Mouse (Mus musculus) neural tube, embryonic 12.5 days (tissue): Measurements from ENCODE around the gene Cend1. TPM values are rescaled to one million over a fixed set of nuclear protein-coding genes. Genes with fewer than 3 reads are reported as not detected.

Source experiments
- ATAC-seq: fragments of 200-750 bp; cut with Nextera tagmentation; 2 replicates; pipeline ENCODE4 v1.8.0; 2017; ENCODE audit warnings: low read depth, mild to moderate bottlenecking, moderate TSS enrichment, moderate library complexity; ENCODE audit not compliant: low FRiP score
- H3K27ac ChIP-seq: fragments of 300-500 bp; sonication (generic); 2 replicates; pipeline ENCODE4 v1.5.1; 2016
- H3K27me3 ChIP-seq: fragments of 300-500 bp; sonication (generic); replicated peaks from 2 replicates; pipeline ENCODE4 v1.6.1; 2016; ENCODE audit warnings: mild to moderate bottlenecking
- H3K36me3 ChIP-seq: fragments of 300-500 bp; sonication (generic); 2 replicates; pipeline ENCODE4 v1.6.1; 2016; ENCODE audit warnings: mild to moderate bottlenecking
- H3K4me1 ChIP-seq: fragments of 300-500 bp; sonication (generic); 2 replicates; pipeline ENCODE4 v1.6.1; 2016
- H3K4me2 ChIP-seq: fragments of 300-500 bp; sonication (generic); replicated peaks from 2 replicates; pipeline ENCODE4 v1.6.1; 2016; ENCODE audit warnings: mild to moderate bottlenecking
- H3K4me3 ChIP-seq: fragments of 300-500 bp; sonication (generic); 2 replicates; pipeline ENCODE4 v1.5.1; 2016
- H3K9ac ChIP-seq: fragments of 300-500 bp; sonication (generic); 2 replicates; pipeline ENCODE4 v1.6.1; 2016; ENCODE audit warnings: mild to moderate bottlenecking
- H3K9me3 ChIP-seq: fragments of 300-500 bp; sonication (generic); 2 replicates; pipeline ENCODE4 v1.6.1; 2016; ENCODE audit warnings: mild to moderate bottlenecking
- WGBS: fragments of 180-500 bp; shearing (Covaris S2); methylation state at CpG from one replicate; pipeline ENCODE4 v1.1.7; 2016; 5-methylcytosine and 5-hydroxymethylcytosine counted together
- polyA plus RNA-seq: library from polyadenylated mRNA; unstranded; fragments of >200 nt; fragmentation: Nextera tagmentation; extraction: Ambion mirVana; gene quantifications from 2 replicates; pipeline ENCODE4 v1.2.1, GENCODE M21; 2016

Cend1 gene
- polyA plus RNA-seq, 1 experiment from 2014 or later = 55.1 TPM

DNA sequence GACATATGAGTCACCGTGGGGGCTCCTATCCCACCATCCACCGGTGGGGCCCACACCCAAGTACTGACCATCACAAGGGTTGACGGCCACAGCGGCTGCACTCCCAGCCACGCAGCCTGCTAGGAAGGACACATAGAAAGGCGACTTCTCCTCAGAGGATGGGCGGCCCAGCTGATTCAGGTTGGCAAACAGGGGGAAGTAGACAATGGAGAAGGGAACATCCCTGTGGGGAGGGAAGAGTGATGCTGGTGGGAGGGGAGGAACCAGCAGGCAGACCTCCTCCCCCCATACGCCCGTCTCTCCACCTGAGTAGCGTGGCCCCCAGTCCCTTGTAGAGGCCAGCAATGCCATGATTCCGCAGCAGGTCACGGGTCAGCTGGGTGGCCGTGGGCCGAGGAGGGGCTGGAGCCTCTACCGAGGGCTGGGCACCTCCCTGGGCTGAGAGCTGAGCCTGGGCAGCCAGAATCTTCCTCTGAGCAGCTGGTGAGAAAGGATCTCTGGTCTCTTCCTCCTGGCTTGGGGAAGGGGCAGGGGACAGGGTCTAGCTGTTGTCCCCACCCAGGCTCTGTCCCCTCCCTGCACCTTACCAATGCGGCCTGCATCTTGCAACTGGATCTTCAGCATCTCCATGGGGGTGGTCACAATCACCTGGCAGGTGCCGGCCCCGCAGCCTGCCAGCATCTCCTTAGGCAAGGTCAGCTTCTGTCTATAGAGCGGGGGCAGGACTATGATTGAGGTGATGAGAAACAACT, 2.3 kb upstream of the Cend1 start:
- no peak for ATAC-seq
- Histone ChIP-seq H3K9ac (0 out of 2 replicates have a peak overlapping the region, but pooled peaks have one; percentile 9), H3K36me3 (peaks cover 42% of the 10 kb centered on the region), H3K27me3 (no peaks in the 10 kb centered on the region), H3K9me3 (no peaks in the 10 kb centered on the region), H3K4me2 (no peak overlapping the region), H3K4me1 (peaks cover 57% of the 10 kb centered on the region), H3K27ac (no peak overlapping the region), H3K4me3 (no peak overlapping the region)
- 93% methylated on average over 19 of the region's 19 CpGs for WGBS

GRCm38 (mm10) chr7:141430585-141431240, 1.4 kb upstream of the Cend1 start:
- Histone ChIP-seq H3K4me2 (no peak overlapping the region), H3K4me3 (no peak overlapping the region), H3K9me3 (no peaks in the 10 kb centered on the region), H3K36me3 (peaks cover 42% of the 10 kb centered on the region), H3K27me3 (no peaks in the 10 kb centered on the region; the same call in 1 of the 2 replicates), H3K27ac (no peak overlapping the region), H3K9ac (no peak overlapping the region), H3K4me1 (peaks cover 48% of the 10 kb centered on the region)
- no peak for ATAC-seq
- 95% methylated on average over 9 of the region's 9 CpGs for whole genome bisulfite sequencing

- Histone ChIP-seq H3K36me3 (peaks cover 42% of the 10 kb centered on the region), H3K9ac (0 out of 2 replicates have a peak overlapping the region, but pooled peaks have one; percentile 17), H3K27ac (peak overlapping the region; percentile 26; the same call in 1 of the 2 replicates), H3K4me3 (no peak overlapping the region), H3K9me3 (no peaks in the 10 kb centered on the region), H3K4me1 (peaks cover 41% of the 10 kb centered on the region), H3K27me3 (no peaks in the 10 kb centered on the region; the same call in 1 of the 2 replicates), H3K4me2 (peak overlapping the region; percentile 66)
- WGBS = 62% methylated on average over 9 of the region's 9 CpGs
- no peak for ATAC-seq
Observed at GRCm38 (mm10) chr7:141429840-141430584, 721 bp upstream of the Cend1 start.

- H3K9me3 ChIP-seq = no peaks in the 10 kb centered on the region
- H3K4me3 ChIP-seq = peak overlapping the region; percentile 43
- H3K27me3 ChIP-seq = no peaks in the 10 kb centered on the region; the same call in 1 of the 2 replicates
- H3K27ac ChIP-seq = no peak overlapping the region
- ATAC-seq = no peak
- H3K4me2 ChIP-seq = peak overlapping the region; percentile 66
- H3K9ac ChIP-seq = peak overlapping the region; percentile 64
- H3K36me3 ChIP-seq = peaks cover 40% of the 10 kb centered on the region
- 55% methylated on average over 5 of the region's 5 CpGs for WGBS
- peaks cover 28% of the 10 kb centered on the region for H3K4me1 ChIP-seq
Observed at GRCm38 (mm10) chr7:141428701-141429100, 590 bp downstream of the Cend1 start.

DNA sequence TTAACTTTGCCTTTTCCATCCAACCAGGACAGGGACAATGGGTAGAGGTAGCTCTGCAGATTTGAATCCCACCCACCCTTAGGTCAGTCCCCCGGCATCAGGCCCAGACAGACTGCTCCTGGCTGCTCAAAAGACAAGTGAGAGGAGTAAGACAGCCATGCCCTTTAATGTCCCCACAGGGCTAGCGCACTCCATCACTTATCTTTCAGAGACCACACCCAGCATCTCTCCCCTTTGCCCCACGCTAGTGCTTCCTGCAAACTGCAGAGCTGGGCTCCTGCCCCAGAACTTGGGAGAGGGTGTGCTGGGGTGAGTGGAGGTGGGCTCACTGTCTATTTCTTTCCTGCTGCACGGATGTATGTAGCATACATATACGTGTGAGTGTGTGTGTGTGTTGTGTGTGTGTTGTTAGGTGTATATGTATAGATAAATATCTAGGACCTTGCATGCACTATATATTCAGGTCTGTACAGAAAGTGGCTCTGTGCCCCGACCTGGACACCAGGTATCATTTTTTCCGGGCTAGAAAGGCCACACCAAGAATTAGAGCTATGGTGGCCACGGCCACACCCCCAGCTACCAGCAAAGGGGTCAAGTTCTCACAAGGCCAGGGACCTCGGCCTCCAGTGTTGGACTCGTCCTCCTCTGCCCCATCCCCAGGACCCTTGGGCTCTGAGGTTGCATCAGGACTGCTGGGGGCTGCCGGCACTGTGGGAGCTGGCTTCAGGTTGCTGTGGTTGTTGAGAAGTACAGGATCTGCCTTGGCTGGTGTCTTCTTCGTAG, 2.2 kb downstream of the Cend1 start:
- Histone ChIP-seq H3K27me3 (no peaks in the 10 kb centered on the region; the same call in 1 of the 2 replicates), H3K27ac (no peak overlapping the region), H3K9me3 (no peaks in the 10 kb centered on the region), H3K4me3 (no peak overlapping the region), H3K36me3 (peaks cover 27% of the 10 kb centered on the region), H3K4me1 (peaks cover 22% of the 10 kb centered on the region), H3K9ac (no peak overlapping the region), H3K4me2 (no peak overlapping the region)
- no peak for ATAC-seq
- whole genome bisulfite sequencing = 82% methylated on average over 12 of the region's 12 CpGs

- no peak overlapping the region for H3K27ac ChIP-seq
- 79% methylated on average over 4 of the region's 4 CpGs for WGBS
- H3K4me1 ChIP-seq = peaks cover 6% of the 10 kb centered on the region
- no peaks in the 10 kb centered on the region for H3K9me3 ChIP-seq
- no peak overlapping the region for H3K4me3 ChIP-seq
- H3K4me2 ChIP-seq = no peak overlapping the region
- peaks cover 6% of the 10 kb centered on the region for H3K36me3 ChIP-seq
- ATAC-seq = no peak
- no peaks in the 10 kb centered on the region; the same call in 1 of the 2 replicates for H3K27me3 ChIP-seq
- H3K9ac ChIP-seq = no peak overlapping the region
Observed at GRCm38 (mm10) chr7:141423811-141424210, 5.5 kb downstream of the Cend1 start.

- no peak overlapping the region for H3K4me3 ChIP-seq
- H3K36me3 ChIP-seq = no peaks in the 10 kb centered on the region
- H3K9ac ChIP-seq = no peak overlapping the region
- H3K27me3 ChIP-seq = no peaks in the 10 kb centered on the region
- H3K27ac ChIP-seq = no peak overlapping the region
- H3K9me3 ChIP-seq = no peaks in the 10 kb centered on the region
- ATAC-seq = no peak
- H3K4me2 ChIP-seq = no peak overlapping the region
- no peaks in the 10 kb centered on the region for H3K4me1 ChIP-seq
- WGBS = 81% methylated on average over 9 of the region's 9 CpGs
Observed at GRCm38 (mm10) chr7:141420030-141420702, 9.1 kb downstream of the Cend1 start.

DNA sequence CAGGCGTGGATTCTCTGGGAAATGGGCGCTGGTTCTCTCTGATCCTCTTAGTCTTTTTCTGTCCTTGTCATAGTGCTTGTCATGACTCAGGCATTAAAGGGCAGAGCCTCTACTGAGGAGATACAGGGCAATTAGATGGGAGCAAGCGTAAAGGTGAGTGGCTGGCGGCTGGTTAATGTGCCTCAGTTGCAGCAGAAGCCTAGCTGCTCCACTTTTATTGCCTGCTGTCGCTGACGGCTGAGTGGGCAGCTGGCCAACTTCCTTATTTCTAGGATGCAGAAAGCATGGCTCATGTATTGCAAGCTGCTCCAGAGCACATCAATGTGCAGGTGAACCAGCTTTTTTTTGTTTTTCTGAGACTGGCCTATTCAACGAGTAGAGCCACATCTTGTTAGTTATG, 10.3 kb downstream of the Cend1 start:
- Histone ChIP-seq H3K36me3 (no peaks in the 10 kb centered on the region), H3K9me3 (no peaks in the 10 kb centered on the region), H3K4me2 (no peak overlapping the region), H3K4me3 (no peak overlapping the region), H3K27me3 (no peaks in the 10 kb centered on the region), H3K27ac (no peak overlapping the region), H3K4me1 (0 out of 2 replicates have a peak, but pooled peaks cover 5% of the 10 kb centered on the region), H3K9ac (no peak overlapping the region)
- 64% methylated on average over 7 of the region's 7 CpGs for WGBS
- ATAC-seq = no peak

DNA sequence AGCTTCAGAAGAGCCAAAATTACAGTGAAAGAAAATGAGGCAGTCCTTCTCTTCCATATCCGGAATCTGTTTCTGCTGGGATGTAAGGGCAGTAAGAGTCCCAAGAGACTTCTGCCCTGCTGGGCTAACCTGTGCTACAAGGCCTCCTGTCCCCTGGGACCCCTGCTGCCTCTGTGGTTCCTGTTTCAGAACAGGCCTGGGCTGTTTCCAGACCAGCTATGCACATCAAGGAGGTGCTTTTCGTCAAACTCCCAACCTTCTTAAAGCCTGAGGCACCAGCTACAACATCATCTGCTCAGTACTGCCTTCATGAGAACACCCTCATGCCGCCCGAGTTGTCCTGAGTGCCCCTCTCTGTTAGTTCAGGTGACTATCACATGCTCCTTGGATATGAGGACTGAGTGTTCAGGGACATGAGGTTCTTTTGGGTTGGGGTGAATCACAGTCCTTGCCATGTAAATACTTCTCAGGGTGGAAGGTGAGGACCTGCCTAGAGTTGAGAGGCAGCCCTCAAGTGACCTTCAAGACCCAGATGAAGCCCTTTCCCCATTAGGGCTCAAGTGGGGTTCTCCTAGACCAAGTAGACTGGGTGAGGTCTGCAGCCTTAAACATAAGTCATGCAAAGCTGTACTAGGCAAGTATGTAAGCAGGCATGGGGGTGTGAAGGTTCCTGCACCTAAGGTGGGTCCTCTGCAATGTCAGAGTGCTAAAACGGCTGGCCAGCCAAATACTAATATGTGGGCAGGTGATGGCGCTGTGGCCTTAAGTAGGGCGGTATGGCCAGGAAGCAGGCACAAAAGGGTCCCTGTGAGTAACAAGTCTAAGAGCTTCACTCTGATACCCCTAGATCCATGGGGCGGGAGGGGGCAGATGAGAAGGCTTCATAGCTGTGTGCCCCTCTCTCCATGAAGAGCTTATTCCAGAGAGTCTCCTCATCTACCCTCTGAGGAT, 11.3 kb downstream of the Cend1 start:
- Histone ChIP-seq H3K36me3 (no peaks in the 10 kb centered on the region), H3K4me3 (no peak overlapping the region), H3K9ac (no peak overlapping the region), H3K4me1 (peaks cover 10% of the 10 kb centered on the region), H3K27ac (no peak overlapping the region), H3K4me2 (no peak overlapping the region), H3K27me3 (no peaks in the 10 kb centered on the region), H3K9me3 (no peaks in the 10 kb centered on the region)
- 71% methylated on average over 8 of the region's 8 CpGs for WGBS
- ATAC-seq = no peak

DNA sequence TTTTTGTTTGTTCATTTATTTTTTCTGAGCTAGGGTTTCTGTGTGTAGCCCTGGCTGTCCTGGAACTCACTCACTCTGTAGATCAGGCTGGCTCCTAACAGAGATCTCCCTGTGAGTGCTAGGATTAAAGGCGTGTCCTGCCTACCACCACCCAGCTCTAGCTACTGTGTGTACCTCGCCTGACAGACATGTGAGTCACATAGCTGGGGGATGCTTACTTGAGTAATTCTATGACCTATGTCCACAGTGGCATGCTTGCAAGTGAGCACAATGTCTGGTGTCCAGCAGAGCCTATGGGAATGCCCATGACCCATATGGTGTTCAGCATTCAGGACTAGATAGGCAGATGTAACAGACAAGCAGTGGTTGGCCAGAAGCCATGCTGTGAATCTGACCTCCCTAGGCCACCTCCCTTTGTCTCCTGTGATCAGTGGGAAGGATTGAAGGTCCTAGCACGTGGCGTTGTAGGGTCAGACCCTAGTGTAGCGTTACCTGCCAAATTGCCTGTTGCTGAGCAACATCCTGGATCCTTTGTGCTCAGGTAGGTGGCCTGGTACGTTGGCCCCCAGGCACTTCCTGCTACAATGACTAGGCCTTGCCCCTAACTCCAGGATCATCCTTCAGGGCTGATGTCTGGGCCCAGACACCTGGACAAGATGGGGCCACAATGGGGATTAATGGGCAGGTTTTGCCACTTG, 13.0 kb downstream of the Cend1 start:
- peaks cover 13% of the 10 kb centered on the region for H3K4me1 ChIP-seq

More for the DNA sequence above, 13.0 kb downstream of the Cend1 start:
- no peaks in the 10 kb centered on the region for H3K9me3 ChIP-seq
- H3K9ac ChIP-seq = no peak overlapping the region
- ATAC-seq = no peak
- 81% methylated on average over 6 of the region's 6 CpGs for WGBS
- no peak overlapping the region for H3K4me2 ChIP-seq
- H3K4me3 ChIP-seq = no peak overlapping the region
- no peaks in the 10 kb centered on the region for H3K27me3 ChIP-seq
- H3K27ac ChIP-seq = no peak overlapping the region
- H3K36me3 ChIP-seq = no peaks in the 10 kb centered on the region
